Mouse (Mus musculus) liver, adult (tissue): Measurements from ENCODE around the gene Pla2g1b.

ENCODE experiments used
- GATA4 ChIP-seq: IDR thresholded peaks from 2 replicates; pipeline ENCODE4 v1.6.1; 2014; ENCODE audit warnings: mild to moderate bottlenecking, low read length; ENCODE audit not compliant: insufficient replicate concordance

Pla2g1b gene

DNA sequence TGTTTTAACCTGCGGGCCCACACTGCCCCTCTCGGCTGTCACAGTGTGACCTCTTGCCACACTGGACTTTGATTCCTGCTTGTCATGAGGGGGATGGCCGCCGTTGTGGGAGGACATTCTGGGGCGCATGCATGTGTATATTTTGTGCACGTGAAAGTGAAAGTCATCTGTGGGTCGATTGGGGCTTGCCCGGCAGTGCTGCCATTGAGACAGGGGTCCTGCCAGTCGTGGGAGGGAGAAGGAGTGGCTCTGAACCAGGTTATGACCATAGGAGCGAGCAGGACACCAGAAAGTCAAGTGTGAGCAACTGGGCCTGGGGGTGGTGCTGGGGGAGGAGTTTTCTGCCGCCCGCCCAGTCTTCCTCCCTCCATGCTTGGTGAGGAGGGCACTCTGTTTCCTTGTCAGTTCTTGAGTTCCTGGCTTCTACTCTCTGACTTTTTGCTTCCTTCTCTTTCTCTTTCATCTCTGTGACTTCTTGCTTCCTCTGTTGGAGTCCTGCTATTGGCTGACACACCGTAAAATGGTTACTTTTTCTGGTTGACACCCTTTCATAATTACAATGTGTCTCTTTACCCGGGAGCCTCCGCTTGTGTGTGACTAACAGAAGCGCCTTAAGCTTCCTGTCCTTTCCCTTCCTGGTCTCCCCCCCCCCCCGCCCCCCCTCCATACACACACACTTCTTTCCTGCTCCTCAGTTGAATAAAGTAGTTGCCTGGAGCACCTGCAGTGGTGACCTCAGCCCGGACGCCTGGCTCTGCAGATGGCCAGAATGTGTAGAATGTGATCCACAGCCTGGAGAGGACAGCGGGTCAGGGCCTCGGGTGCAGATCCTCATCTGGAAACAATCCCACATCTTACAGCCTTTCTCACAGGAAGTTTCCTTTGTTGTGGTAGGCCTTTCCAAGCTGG, 55.7 kb downstream of the Pla2g1b start:
- TF ChIP-seq GATA4, result no peak; the same call in 1 of the 2 replicates

DNA sequence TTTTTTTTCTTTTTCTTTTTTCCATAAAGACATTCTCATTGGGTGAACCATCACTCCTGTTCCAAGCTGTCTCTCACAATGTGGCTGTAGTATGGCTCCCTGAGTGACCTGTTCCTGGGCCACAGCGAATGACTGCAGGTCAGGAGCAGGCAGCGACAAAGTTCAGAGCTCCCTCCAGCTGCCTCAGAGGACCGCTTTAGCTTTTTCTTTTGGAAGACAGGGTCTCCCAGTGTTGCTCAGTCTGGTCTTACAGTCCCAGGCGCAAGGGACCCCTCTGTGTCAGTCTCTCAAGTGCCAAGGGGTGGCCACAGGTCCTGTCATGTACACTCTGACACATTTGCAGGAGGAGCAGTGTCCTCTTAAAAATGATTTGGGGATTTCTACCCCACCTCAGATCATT, 56.5 kb downstream of the Pla2g1b start:
- no peak for TF ChIP-seq GATA4

DNA sequence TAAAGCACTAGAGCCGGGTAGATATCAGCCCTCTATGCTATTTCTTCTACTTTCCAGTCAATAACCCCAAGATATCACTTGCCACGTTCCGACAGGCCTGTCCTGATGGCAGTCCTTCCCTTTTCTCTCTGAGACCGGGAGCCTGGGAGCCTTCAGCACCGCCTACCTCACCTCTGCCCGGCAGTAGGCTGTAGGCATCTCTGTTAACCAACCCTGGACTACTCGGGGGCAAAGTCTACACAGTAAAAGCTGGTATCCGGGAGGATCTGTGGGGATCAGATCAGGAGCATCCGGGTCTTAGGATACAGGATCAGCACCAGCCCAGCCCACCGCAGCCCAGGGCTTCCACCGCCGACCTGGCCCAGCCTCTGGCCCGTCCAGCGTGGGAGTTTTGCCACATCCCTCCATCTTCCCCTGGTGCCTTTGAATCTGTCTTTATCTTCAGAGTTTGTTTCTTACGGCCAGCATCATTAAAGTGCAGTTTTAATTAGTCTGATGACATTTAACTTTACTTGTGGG, 57.0 kb downstream of the Pla2g1b start:
- no peak for TF ChIP-seq GATA4

DNA sequence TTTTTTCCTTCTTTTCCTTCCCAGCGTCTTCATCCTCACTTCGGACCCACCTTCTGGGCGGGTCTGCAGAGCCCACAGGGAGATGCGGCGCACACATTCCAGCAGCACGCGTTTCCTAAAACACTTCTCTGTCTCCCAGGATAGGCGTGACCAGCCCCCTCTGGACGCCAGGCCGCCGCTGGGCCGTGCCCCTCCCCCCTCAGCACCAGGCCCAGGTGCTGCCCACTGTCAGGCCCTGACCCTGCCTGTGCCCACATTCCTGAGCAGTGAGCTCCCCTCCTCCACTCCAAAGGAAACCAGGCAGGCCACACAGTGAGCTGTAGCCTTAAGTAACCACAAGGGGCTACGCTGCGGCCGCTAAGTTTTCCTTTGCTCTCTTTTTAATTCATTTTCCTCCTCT, 57.9 kb downstream of the Pla2g1b start:
- no peak for TF ChIP-seq GATA4
